Mouse (Mus musculus) T-helper 2 cell (primary cell): ENCODE results near the gene Bckdha.

ENCODE experiments used
- in situ Hi-C: fragments of 300-600 bp; cut with MboI, MseI; formaldehyde crosslinking; loops from one replicate; pipeline ENCODE4 v1.15.1; 2025; ENCODE audit warnings: high pct_unique_total_duplicates

The Bckdha gene

DNA sequence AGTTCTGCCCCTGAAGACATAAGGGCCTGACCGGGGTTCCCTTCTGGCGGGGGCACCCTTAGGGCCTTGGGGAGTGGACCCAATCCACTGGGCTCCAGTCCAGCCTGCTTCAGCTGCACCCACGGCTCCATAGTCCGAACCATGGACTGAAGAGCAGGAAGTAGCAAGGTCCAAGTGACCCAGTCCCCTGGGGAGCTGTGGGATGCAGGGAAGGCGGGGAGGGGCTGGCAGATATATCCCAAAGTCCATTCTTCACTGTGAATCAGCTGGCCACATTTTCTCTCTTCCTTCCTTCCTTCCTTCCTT lies 43.1 kb downstream of the Bckdha start, which contains the start of gene Erich4:
Erich4 (minus strand) TSS at position 187 of the 306 bp plus-strand sequence.
- in situ Hi-C loops, result no loop called here

DNA sequence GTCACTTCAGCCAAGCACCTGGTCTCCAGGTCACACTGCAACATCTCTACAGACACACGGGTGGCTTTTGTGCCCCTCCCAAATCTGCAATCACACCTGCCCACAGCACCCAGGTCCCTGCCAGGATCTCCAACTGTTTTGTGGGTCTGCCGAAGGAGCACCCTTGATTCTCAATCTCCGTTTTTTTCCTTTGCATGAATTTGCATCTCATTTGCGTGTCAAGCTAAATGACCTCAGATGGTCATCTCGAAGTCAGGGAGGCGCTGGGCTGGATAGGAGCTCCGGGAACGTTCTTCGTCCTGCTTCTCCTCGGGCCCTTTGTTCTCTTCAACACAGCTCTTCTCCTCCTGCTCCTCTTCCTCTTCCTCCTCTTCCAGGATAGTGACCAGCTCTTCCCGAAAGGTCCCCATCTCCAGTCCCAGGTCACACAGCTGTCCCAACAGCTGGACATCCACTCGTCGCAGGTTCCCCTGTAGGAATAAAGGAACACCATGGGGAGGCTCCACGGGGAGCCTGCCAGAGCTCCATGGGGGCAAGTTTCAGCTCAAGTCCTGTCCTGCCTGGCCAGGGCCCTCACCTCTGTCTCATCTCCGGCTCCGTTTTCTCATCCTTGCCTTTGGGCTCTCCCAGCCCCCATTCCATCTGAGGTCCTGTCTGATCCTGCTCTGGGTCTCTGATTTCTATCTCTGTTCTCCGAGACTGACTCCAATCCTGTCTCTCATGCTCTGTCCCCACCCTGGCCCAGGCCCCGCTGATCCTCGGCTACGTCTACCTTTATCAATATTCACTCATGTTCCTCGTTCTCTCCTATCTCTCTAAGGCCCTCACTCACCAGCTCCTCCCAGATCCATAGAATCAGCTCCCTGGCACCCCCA lies 43.7 kb downstream of the Bckdha start:
- in situ Hi-C loops, result loop anchor here (5.0 kb wide), 1 partner anchor 42 kb away; the partner anchor contains the start of genes Bckdha and Exosc5

DNA sequence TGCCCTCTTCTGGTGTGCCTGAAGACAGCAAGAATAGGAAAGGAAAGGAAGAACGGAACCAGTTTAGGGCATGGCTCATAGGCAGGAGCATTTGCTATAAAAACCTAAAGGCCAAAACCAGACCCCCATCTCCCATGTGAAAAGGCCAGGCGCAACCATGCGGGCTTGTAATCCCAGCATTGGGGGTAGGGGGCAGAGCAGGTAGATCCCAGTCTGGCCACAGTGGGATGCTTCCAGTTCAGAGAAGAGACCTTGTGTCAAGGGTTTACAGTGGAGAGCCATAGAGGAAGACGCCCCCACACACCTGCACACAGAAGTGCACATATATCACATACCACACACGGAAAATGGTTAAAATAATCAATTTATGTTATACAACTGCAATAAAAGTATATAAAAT lies 44.7 kb downstream of the Bckdha start:
- in situ Hi-C loops, result loop anchor here (5.0 kb wide), 1 partner anchor 43 kb away; the partner anchor contains the start of genes Bckdha and Exosc5

DNA sequence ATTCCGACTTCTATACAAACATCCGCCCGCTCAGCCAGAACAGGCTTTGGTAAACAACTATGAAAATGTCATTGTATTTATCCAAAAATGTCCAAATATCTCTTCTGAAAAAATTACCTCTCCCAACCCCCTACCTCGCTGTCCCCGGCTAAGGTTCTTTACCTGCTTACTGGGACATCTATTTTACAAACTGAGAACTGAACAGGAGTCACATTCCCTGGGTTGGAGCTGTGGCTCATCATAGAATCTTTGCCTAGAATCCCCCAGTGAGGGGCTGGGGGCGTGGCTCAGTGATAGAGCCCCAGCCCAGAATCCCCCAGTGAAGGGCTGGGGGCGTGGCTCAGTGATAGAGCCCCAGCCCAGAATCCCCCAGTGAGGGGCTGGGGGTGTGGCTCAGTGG lies 47.3 kb downstream of the Bckdha start:
- in situ Hi-C loops, result loop anchor here (5.0 kb wide), 1 partner anchor 46 kb away; the partner anchor contains the start of genes Bckdha and Exosc5

GRCm38 (mm10) chr7:25610056-25610455 lies 48.7 kb downstream of the Bckdha start:
- in situ Hi-C loops, result loop anchor here (5.0 kb wide), 1 partner anchor 47 kb away; the partner anchor contains the start of genes Bckdha and Exosc5

GRCm38 (mm10) chr7:25607196-25607595 lies 51.6 kb downstream of the Bckdha start:
- in situ Hi-C loops, result no loop called here

GRCm38 (mm10) chr7:25606625-25607063 lies 52.1 kb downstream of the Bckdha start:
- in situ Hi-C loops, result no loop called here

DNA sequence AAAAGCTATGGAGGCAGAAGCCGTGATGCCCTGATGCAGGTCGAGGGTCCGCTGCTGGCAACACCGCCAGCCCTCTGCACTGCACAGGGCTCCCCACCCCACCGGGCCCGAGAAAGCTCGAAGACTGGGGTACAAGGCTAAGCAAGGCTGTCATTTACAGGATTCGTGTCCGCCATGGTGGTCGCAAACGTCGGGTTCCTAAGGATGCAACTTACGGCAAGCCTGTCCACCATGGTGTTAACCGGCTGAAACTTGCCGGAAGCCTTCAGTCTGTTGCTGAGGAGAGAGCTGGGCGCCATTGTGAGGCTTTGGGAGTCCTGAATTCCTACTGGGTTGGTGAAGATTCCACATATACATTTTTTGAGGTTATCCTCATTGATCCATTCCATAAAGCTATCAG lies 57.4 kb downstream of the Bckdha start:
- in situ Hi-C loops, result no loop called here

DNA sequence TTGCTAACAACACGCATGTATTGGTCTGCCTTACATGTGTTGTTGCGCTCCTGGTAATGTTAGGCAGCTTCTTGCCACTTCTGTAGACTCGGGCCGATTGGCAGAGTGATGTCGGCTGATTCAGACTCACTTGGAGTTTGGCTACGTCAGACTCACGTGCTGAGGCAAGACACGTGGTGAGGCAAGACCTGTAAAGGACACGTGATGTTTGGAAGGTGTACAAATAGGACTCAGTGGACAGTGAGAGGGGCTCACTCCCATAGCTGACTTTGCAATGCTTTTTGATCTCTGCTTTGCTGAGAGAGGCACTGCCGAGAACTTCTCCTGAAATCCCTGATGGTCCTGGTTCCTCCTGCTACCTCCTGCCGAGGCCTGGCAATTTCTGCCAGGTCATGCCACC lies 58.1 kb downstream of the Bckdha start:
- in situ Hi-C loops, result no loop called here

GRCm38 (mm10) chr7:25599663-25600062 lies 59.1 kb downstream of the Bckdha start:
- in situ Hi-C loops, result loop anchor here (5.0 kb wide), 1 partner anchor 167 kb away; no protein-coding TSS in a partner anchor

- in situ Hi-C loops, result no loop called here
These were observed 64.9 kb downstream of the Bckdha start for GRCm38 (mm10) chr7:25593859-25594258.

- in situ Hi-C loops, result no loop called here
These were observed 67.6 kb downstream of the Bckdha start for GRCm38 (mm10) chr7:25591226-25591625.

DNA sequence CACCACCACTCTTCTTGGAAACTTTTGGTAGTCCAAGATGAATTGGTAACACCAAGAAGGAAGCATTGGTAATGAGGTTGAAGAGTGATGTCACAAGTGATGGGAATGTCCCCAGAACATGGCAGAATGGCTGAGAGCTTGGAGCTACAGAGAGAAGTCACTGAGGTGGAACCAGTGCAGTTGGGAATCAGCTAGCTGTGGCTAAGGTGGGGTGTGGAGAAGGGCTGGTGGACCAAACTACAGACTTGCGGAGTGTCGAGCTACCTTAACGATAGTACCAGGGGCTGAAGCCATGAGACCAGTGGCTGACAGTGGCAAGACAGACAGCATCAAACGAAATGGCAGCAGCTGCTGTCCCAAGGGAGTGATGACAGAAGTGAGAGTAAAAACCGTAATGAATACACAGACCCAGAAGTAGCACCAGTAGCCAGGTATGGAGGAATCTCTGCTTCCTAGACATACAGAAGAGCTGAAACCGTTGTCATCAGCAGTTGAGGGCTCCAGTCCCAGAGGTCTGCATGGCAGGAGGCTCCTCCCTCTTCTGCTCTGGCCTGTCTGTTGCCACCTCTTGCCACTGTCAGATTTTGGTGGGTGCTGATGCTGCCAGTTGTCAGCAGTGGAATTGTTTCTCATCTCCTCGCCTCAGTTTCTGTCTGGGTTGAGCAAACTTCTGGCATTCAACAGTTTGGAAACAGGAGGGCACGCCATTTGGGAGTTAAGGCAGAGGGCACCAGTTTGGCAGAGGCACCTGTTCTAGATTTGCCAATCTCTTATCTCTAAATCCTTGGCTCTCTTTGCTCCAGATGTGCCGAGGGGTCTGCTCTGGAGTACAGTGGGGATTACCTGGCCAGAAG lies 73.2 kb downstream of the Bckdha start:
- in situ Hi-C loops, result no loop called here

DNA sequence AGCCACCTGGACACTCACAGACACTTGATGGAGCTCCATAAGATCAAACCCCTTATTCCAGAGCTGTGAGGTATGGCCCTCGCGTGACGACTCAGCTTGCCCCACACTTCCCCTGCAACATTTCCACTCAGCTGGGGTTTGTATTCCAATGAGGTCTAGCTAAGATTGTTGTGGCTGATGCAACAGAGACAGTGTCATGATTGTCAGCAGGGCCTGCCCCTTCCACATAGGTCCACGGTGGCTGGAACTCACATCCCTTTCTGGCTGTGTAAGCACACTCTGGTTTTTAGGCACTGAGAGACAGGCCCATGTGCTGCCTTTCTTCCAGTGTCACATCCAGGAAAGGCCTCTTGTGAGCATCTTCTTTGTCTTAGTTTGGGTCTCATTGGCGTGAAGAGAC lies 74.1 kb downstream of the Bckdha start:
- in situ Hi-C loops, result no loop called here

- in situ Hi-C loops, result no loop called here
These were observed 76.4 kb downstream of the Bckdha start for GRCm38 (mm10) chr7:25582301-25582810.
